Comparison of ENCODE assay signal across 10 mouse cellular contexts in the genomic region with DNA sequence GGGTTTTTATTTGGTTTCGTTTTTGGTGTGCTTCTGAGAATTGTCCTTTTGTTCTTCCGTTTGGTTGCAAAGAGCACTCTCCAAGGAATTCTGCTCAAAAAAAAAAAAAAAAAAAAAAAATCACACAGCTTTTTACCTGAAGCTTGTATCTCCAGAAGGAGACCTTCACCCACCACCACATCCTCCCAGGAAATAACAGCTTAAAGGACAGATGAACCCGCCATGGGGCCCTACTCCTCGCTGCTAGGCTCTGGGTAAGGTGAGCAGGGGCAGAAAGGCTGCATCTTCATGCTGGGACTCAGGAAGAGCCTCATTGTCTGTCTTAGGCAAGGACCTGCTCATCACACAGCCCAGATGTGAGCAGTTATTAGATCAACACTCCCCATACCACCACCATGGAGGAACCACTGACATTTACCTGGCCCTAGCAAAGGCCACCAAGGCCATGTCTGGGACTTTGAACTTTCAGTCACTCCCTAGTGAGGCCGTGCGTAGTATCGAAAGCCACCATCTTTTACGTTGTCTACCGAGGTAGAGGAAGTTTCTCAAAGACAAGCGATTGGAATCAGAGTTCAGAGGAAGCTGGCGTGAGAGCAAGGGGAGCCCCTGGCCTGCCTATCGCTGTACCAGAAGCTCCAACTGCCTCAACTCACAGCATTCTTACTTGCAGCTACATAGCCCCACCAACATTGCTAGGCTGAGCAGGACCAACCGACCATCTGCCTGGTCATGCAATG.
DNase-seq lines count a peak whose midpoint lies in the region; ATAC-seq and TF ChIP-seq lines count a peak whose summit lies in the region.
"Had no signal": no experiment of that assay in that cellular context is flagged by ENCODE, and none has a peak within 500 bp of the region (broad histone marks: within the 10 kb centered on the region; RNA-seq: fewer than 3 reads in every experiment).

No protein-coding gene starts in this region.

- H3K9me3 ChIP-seq in lung, embryonic 16.5 days (ENCODE audit: control insufficient read depth, low read length), result no peaks in the 10 kb centered on the region
- H3K9me3 ChIP-seq in embryonic facial prominence, embryonic 10.5 days, result no peaks in the 10 kb centered on the region
- H3K9me3 ChIP-seq in liver, postnatal 0 days (ENCODE audit: low read length), result no peaks in the 10 kb centered on the region
- H3K9me3 ChIP-seq: neural tube, embryonic 15.5 days had no signal

- no peak for TF ChIP-seq EP300 in liver, postnatal 0 days (IDR thresholded peaks at IDR 0.05; ENCODE audit: low read depth)

- no peaks in the 10 kb centered on the region for H3K36me3 ChIP-seq in lung, embryonic 16.5 days (ENCODE audit: control insufficient read depth, insufficient read depth, low read length)
- H3K36me3 ChIP-seq in embryonic facial prominence, embryonic 10.5 days (replicated peaks), result no peaks in the 10 kb centered on the region
- no peaks in the 10 kb centered on the region for H3K36me3 ChIP-seq in liver, postnatal 0 days (replicated peaks; ENCODE audit: insufficient read depth, low read length)
- H3K36me3 ChIP-seq: neural tube, embryonic 15.5 days had no signal

- no peak overlapping the region for H3K9ac ChIP-seq in lung, embryonic 16.5 days (ENCODE audit: low read length)
- H3K9ac ChIP-seq in liver, postnatal 0 days (replicated peaks), result 0 out of 2 replicates have a peak overlapping the region, but pooled peaks have one; percentile 17
- H3K9ac ChIP-seq: neural tube, embryonic 15.5 days had no signal

- ATAC-seq in lung, embryonic 16.5 days (ENCODE audit: low read depth), result no peak
- no peak for ATAC-seq in liver, postnatal 0 days

- 83% methylated on average over 13 of the region's 13 CpGs for WGBS in lung, embryonic 16.5 days
- WGBS in embryonic facial prominence, embryonic 10.5 days, result 89% methylated on average over 13 of the region's 13 CpGs
- WGBS in liver, postnatal 0 days (ENCODE audit: insufficient replicate concordance), result 37% methylated on average over 13 of the region's 13 CpGs

- H3K4me3 ChIP-seq in lung, embryonic 16.5 days (ENCODE audit: low read length), result no peak overlapping the region
- H3K4me3 ChIP-seq in embryonic facial prominence, embryonic 10.5 days, result no peak overlapping the region
- no peak overlapping the region for H3K4me3 ChIP-seq in liver, postnatal 0 days (ENCODE audit: low read depth, low read length)
- H3K4me3 ChIP-seq: neural tube, embryonic 15.5 days had no signal

- TF ChIP-seq CTCF in liver, postnatal 0 days (IDR thresholded peaks at IDR 0.05; ENCODE audit: low read depth), result no peak

- H3K27ac ChIP-seq in lung, embryonic 16.5 days (ENCODE audit: low read length), result peak overlapping the region; percentile 37; the same call in 1 of the 2 replicates
- H3K27ac ChIP-seq in embryonic facial prominence, embryonic 10.5 days (replicated peaks), result peak overlapping the region; percentile 52; the same call in 1 of the 2 replicates
- H3K27ac ChIP-seq in liver, postnatal 0 days (ENCODE audit: low read depth), result peak overlapping the region; percentile 76
- H3K27ac ChIP-seq: neural tube, embryonic 15.5 days had no signal

- DNase-seq in lung, postnatal 36 days, result no peak
- no peak for DNase-seq in embryonic facial prominence, embryonic 10.5 days (ENCODE audit: low spot score)
- DNase-seq in liver, postnatal 0 days, result no peak
- DNase-seq in thymus, postnatal 14 days, result peak; percentile 68
- no peak for DNase-seq in left cerebral cortex, adult 8-10 months (ENCODE audit: low spot score in 2 of 2)
- no peak for DNase-seq in neural tube, embryonic 10.5 days (ENCODE audit: extremely low spot score, low spot score)
- no peak for DNase-seq in spleen, adult 18-20 months
- DNase-seq: gastrocnemius, postnatal 25 days had no signal

- no peaks in the 10 kb centered on the region for H3K27me3 ChIP-seq in lung, embryonic 16.5 days (ENCODE audit: control insufficient read depth, insufficient read depth, low read depth, low read length)
- H3K27me3 ChIP-seq in embryonic facial prominence, embryonic 10.5 days (replicated peaks; ENCODE audit: low read depth, poor library complexity, severe bottlenecking), result no peaks in the 10 kb centered on the region
- no peaks in the 10 kb centered on the region for H3K27me3 ChIP-seq in liver, postnatal 0 days (ENCODE audit: insufficient read depth, low read length)
- H3K27me3 ChIP-seq: neural tube, embryonic 15.5 days had no signal

- H3K4me1 ChIP-seq in lung, embryonic 16.5 days (replicated peaks; ENCODE audit: control insufficient read depth, insufficient read depth, low read length), result peaks cover 44% of the 10 kb centered on the region
- peaks cover 48% of the 10 kb centered on the region for H3K4me1 ChIP-seq in embryonic facial prominence, embryonic 10.5 days
- H3K4me1 ChIP-seq in liver, postnatal 0 days (ENCODE audit: insufficient read depth), result peaks cover 66% of the 10 kb centered on the region
- H3K4me1 ChIP-seq: neural tube, embryonic 15.5 days had no signal

- H3K4me2 ChIP-seq in lung, embryonic 16.5 days (ENCODE audit: low read depth, low read length), result no peak overlapping the region
- H3K4me2 ChIP-seq in liver, postnatal 0 days (ENCODE audit: low read depth, low read length), result peak overlapping the region; percentile 5; the same call in 1 of the 2 replicates
- H3K4me2 ChIP-seq: neural tube, embryonic 15.5 days had no signal
